Mouse (Mus musculus) lung, postnatal 0 days (tissue): ENCODE measurements at regions not wholly inside any gene's neighbourhood (a gene's known extent, or its start where the extent isn't known, plus 50 kb on each side); places are given as distances from the start of the nearest gene placed in this dataset.

Source experiments
- ATAC-seq: fragments of 200-750 bp; cut with Nextera tagmentation; 2 replicates; pipeline ENCODE4 v1.8.0; 2017; ENCODE audit warnings: moderate library complexity
- DNase-seq: peaks from one replicate; pipeline ENCODE4 v3.0.0-alpha.2; 2016; ENCODE audit warnings: low spot score
- H3K27ac ChIP-seq: fragments of 300-500 bp; sonication (generic); 2 replicates; pipeline ENCODE4 v1.5.1; 2014; ENCODE audit warnings: antibody characterized with exemption, mild to moderate bottlenecking, low read length, mixed read lengths
- H3K27me3 ChIP-seq: fragments of 300-500 bp; sonication (generic); replicated peaks from 2 replicates; pipeline ENCODE4 v1.6.1; 2014; ENCODE audit warnings: low read length, mixed read lengths; ENCODE audit not compliant: insufficient read depth
- H3K36me3 ChIP-seq: fragments of 300-500 bp; sonication (generic); 2 replicates; pipeline ENCODE4 v1.6.1; 2014; ENCODE audit warnings: low read length, mixed read lengths; ENCODE audit not compliant: insufficient read depth
- H3K4me1 ChIP-seq: fragments of 300-500 bp; sonication (generic); 2 replicates; pipeline ENCODE4 v1.6.1; 2014; ENCODE audit warnings: antibody characterized with exemption, low read depth, low read length, mixed read lengths; ENCODE audit not compliant: insufficient read depth
- H3K4me2 ChIP-seq: fragments of 300-500 bp; sonication (generic); replicated peaks from 2 replicates; pipeline ENCODE4 v1.6.1; 2014; ENCODE audit warnings: low read depth, mild to moderate bottlenecking, low read length, moderate library complexity, mixed read lengths
- H3K4me3 ChIP-seq: fragments of 300-500 bp; sonication (generic); 2 replicates; pipeline ENCODE4 v1.5.1; 2014; ENCODE audit warnings: low read depth, low read length
- H3K9ac ChIP-seq: fragments of 300-500 bp; sonication (generic); replicated peaks from 2 replicates; pipeline ENCODE4 v1.6.1; 2014; ENCODE audit warnings: low read depth, mild to moderate bottlenecking
- H3K9me3 ChIP-seq: fragments of 300-500 bp; sonication (generic); 2 replicates; pipeline ENCODE4 v1.6.1; 2016; ENCODE audit warnings: low read length, mixed read lengths
- CTCF ChIP-seq: IDR thresholded peaks from 2 replicates; pipeline ENCODE4 v1.5.1; 2016; ENCODE audit warnings: antibody characterized with exemption, mild to moderate bottlenecking
- EP300 ChIP-seq: IDR thresholded peaks from 2 replicates; pipeline ENCODE4 v1.6.1; 2016; ENCODE audit warnings: antibody characterized with exemption, mild to moderate bottlenecking, control low read depth
- WGBS: fragments of 180-500 bp; shearing (Covaris S2); extraction: QIAGEN DNeasy Blood & Tissue Kit; methylation state at CpG from one replicate; pipeline ENCODE4 v1.1.7; 2014; 5-methylcytosine and 5-hydroxymethylcytosine counted together

GRCm38 (mm10) chr16:78473456-78473855 lies 96.5 kb upstream of the Btg3 start:
- Histone ChIP-seq H3K27ac (no peak overlapping the region), H3K4me1 (no peaks in the 10 kb centered on the region), H3K9me3 (no peaks in the 10 kb centered on the region), H3K36me3 (no peaks in the 10 kb centered on the region), H3K9ac (no peak overlapping the region), H3K4me2 (no peak overlapping the region), H3K4me3 (no peak overlapping the region), H3K27me3 (no peaks in the 10 kb centered on the region)
- 45% methylated on average over 7 of the region's 7 CpGs for WGBS
- peak; percentile 98 for ATAC-seq
- DNase-seq = peak; percentile 85
- TF ChIP-seq EP300 (peak; percentile 79), CTCF (no peak)

- Histone ChIP-seq H3K27ac (no peak overlapping the region), H3K4me2 (no peak overlapping the region), H3K4me1 (no peaks in the 10 kb centered on the region), H3K36me3 (no peaks in the 10 kb centered on the region), H3K4me3 (no peak overlapping the region), H3K9ac (no peak overlapping the region), H3K9me3 (no peaks in the 10 kb centered on the region), H3K27me3 (no peaks in the 10 kb centered on the region)
- WGBS = 62% methylated on average over 8 of the region's 8 CpGs
- TF ChIP-seq CTCF (no peak), EP300 (no peak)
- DNase-seq (no peak), ATAC-seq (no peak)
These were observed 83.0 kb upstream of the Btg3 start for GRCm38 (mm10) chr16:78459996-78460395.

GRCm38 (mm10) chr16:78457731-78458151 lies 80.7 kb upstream of the Btg3 start:
- TF ChIP-seq CTCF (no peak), EP300 (no peak)
- no peaks in the 10 kb centered on the region for H3K4me1 ChIP-seq
- no peaks in the 10 kb centered on the region for H3K9me3 ChIP-seq
- H3K36me3 ChIP-seq = no peaks in the 10 kb centered on the region
- DNase-seq = peak; percentile 9
- H3K27me3 ChIP-seq = no peaks in the 10 kb centered on the region
- no peak overlapping the region for H3K4me2 ChIP-seq
- ATAC-seq = no peak
- no peak overlapping the region for H3K9ac ChIP-seq
- no peak overlapping the region for H3K4me3 ChIP-seq
- no peak overlapping the region for H3K27ac ChIP-seq
- WGBS = 74% methylated on average over 8 of the region's 8 CpGs

GRCm38 (mm10) chr16:78456345-78456744 lies 79.4 kb upstream of the Btg3 start:
- H3K27me3 ChIP-seq = no peaks in the 10 kb centered on the region
- H3K4me3 ChIP-seq = no peak overlapping the region
- no peak overlapping the region for H3K9ac ChIP-seq
- ATAC-seq (peak; percentile 86), DNase-seq (peak; percentile 83)
- H3K9me3 ChIP-seq = no peaks in the 10 kb centered on the region
- H3K4me2 ChIP-seq = peak overlapping the region; percentile 30
- H3K27ac ChIP-seq = peak overlapping the region; percentile 76
- TF ChIP-seq EP300 = peak; percentile 22; the same call in 1 of the 2 replicates
- TF ChIP-seq CTCF = no peak
- no peaks in the 10 kb centered on the region for H3K4me1 ChIP-seq
- H3K36me3 ChIP-seq = no peaks in the 10 kb centered on the region
- 35% methylated on average over 10 of the region's 10 CpGs for WGBS

GRCm38 (mm10) chr16:78454509-78454908 lies 77.5 kb upstream of the Btg3 start:
- Histone ChIP-seq H3K27me3 (no peaks in the 10 kb centered on the region), H3K4me2 (no peak overlapping the region), H3K9ac (no peak overlapping the region), H3K36me3 (no peaks in the 10 kb centered on the region), H3K9me3 (no peaks in the 10 kb centered on the region), H3K4me3 (no peak overlapping the region), H3K4me1 (no peaks in the 10 kb centered on the region), H3K27ac (no peak overlapping the region)
- ATAC-seq (no peak), DNase-seq (no peak)
- TF ChIP-seq EP300 (no peak), CTCF (no peak)
- 89% methylated on average over 9 of the region's 9 CpGs for WGBS

- DNase-seq (peak; percentile 95), ATAC-seq (peak; percentile 39; the same call in 1 of the 2 replicates)
- no peak overlapping the region for H3K9ac ChIP-seq
- H3K4me3 ChIP-seq = no peak overlapping the region
- H3K4me2 ChIP-seq = no peak overlapping the region
- 2% methylated on average over 10 of the region's 10 CpGs for WGBS
- H3K9me3 ChIP-seq = no peaks in the 10 kb centered on the region
- H3K27ac ChIP-seq = no peak overlapping the region
- no peaks in the 10 kb centered on the region for H3K27me3 ChIP-seq
- TF ChIP-seq CTCF (peak; percentile 91), EP300 (no peak)
- no peaks in the 10 kb centered on the region for H3K36me3 ChIP-seq
- no peaks in the 10 kb centered on the region for H3K4me1 ChIP-seq
These were observed 75.3 kb upstream of the Btg3 start for GRCm38 (mm10) chr16:78452303-78452702.

GRCm38 (mm10) chr16:78451750-78452149 lies 74.8 kb upstream of the Btg3 start:
- ATAC-seq (peak; percentile 63), DNase-seq (peak; percentile 31)
- WGBS = 67% methylated on average over 8 of the region's 8 CpGs
- H3K27ac ChIP-seq = no peak overlapping the region
- no peak overlapping the region for H3K4me3 ChIP-seq
- no peaks in the 10 kb centered on the region for H3K4me1 ChIP-seq
- H3K9ac ChIP-seq = no peak overlapping the region
- H3K4me2 ChIP-seq = no peak overlapping the region
- no peaks in the 10 kb centered on the region for H3K36me3 ChIP-seq
- no peaks in the 10 kb centered on the region for H3K27me3 ChIP-seq
- H3K9me3 ChIP-seq = no peaks in the 10 kb centered on the region
- no peak for TF ChIP-seq CTCF
- no peak for TF ChIP-seq EP300
